Mouse (Mus musculus) liver, adult 2 months (tissue): ENCODE data around the gene Krt4.

ENCODE experiments used
- CTCF ChIP-seq: fragments of 200-500 bp; IDR thresholded peaks from 2 replicates; pipeline ENCODE4 v1.5.1; 2011; ENCODE audit warnings: low read depth, low read length, control low read depth
- POLR2A ChIP-seq: fragments of 200-500 bp; IDR thresholded peaks from 2 replicates; pipeline ENCODE4 v1.6.1; 2011; ENCODE audit warnings: low read length, control low read depth; ENCODE audit not compliant: insufficient read depth; ENCODE audit errors: extremely low read depth

DNA sequence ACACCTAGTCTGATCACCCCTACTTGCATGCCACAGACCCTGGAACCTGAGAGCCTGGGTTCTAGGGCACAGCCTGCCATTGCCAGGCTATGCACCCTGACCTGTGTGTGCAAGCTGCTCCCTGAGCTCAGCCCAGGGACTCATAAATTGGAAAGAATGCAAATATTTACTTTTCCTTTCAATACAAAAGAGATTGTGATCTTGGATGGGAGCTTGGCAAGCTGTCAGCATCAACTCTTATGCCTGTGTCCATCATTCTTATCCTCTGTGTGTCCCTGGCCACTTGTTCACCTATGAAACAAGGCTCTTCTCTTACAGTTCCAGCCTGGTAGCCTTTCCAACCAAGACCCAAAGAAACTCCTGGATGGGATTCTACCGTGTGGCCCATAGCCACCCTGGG lies 506 bp upstream of the Krt4 start:
- TF ChIP-seq CTCF = no peak
- no peak for TF ChIP-seq POLR2A
